Mouse (Mus musculus) brain, embryonic 18.5 days (tissue): ENCODE data around the gene Ercc6l.
"Not testable (repeated sequence)": the region's sequence is repeated elsewhere in the genome, so short reads cannot be mapped to it uniquely, and the experiment has no call there.

Experiments used
- DNase-seq: peaks from one replicate; pipeline ENCODE4 v3.0.0-alpha.2; 2012; ENCODE audit warnings: low read depth, low spot score

Ercc6l gene

DNA sequence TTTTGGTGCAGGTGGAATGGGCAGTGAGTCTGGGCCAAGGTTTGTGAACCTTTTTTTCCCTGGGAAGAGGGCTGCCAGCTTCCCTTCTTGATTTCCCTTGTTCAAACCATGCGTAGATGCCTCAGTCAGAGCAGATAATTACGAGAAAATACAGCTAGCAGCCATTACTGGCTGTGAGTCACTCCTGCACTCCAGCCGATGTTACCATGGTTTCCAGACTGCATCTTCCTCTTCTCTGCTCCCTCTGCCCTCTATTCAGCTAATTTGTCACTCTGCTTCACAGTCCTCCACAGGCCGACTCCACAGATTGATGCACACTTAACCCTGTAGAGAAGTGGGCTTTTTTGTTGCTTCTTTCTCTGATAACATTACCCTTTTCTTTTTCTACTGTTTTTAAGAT, 41.2 kb downstream of the Ercc6l start:
- no peak for DNase-seq

DNA sequence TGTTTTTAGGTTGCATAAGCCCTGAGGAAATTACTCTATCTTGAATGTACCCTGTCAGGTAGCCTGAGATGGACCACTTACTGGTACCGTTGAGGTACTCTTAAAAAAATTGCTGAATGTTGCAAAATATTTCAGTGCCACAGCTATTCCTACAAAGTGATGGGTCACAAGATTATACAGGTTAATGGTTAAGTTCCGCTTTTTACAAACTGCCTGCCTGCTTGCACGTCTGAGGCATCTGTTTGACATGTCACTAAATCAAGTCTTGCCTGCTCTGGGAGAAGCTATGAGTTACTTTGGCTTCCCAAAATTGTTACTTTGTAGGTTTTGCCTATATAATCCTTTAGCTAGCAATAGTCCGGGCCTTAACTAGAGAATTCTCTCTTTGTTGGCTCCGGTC, 47.5 kb downstream of the Ercc6l start:
- not testable (repeated sequence) for DNase-seq

DNA sequence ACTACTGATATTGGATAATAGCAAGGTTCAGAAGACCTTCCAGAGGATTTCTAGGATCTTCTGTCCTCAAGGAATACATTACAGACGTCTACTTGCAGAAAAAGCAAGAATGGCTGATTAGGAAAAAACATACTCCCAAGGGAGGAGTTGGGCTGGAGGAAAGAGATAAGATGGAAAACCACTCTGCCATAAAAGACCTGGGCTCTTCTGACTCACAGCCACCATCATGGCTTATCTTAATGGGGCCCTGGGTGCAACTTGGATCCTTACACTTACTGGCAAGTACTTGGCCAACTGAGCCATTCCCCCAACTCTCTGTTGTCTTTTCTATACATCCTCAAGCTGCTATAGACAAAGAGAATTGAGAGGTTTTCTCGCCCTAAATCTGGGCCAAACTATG, 53.1 kb downstream of the Ercc6l start:
- not testable (repeated sequence) for DNase-seq

DNA sequence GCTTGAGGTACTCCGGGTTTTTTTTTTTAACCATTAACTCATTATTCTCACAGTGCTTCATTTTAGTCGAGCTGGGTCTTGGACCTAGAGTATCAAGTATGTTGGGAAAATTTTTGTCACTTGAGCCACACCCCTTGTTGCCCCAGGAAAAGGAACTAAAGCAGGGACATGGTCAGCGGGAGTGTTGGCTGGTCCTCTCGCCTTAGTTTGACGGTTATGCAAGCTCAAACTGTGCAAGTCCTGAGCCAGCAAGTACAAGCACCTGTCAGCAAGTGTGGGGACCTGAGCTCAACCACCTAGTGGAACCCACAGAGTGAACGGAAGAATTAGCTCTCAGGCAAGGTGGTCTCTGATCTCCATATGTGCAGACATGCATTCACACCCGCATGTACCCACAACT, 55.0 kb downstream of the Ercc6l start:
- DNase-seq = no peak

DNA sequence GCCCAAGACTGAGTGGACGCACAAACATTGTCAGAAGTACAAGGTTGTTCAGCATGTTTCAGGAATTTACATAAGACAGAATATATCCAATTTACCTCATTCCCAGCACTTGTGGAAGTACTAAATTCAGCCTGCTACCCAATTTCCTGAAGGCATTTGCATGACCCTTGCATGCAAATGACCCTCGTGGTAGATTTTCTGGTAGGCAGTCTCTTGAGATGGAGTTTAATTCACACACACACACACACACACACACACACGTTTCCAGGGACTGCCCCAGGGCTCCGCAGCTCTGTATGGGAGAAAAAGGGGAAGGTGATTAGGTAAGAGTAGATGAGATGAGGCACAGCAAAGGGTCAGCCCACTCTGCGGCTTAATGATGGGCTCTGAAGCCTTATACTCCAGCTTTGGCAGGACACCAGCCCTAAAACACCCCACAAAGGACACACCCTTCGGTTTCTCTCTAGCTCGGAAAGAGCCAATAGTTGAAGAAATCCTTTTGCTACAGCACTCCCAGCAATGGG, 62.4 kb downstream of the Ercc6l start:
- DNase-seq = no peak
